Mouse (Mus musculus) lung, postnatal 10 days (tissue): ENCODE measurements at regions not wholly inside any gene's neighbourhood (a gene's known extent, or its start where the extent isn't known, plus 50 kb on each side); places are given as distances from the start of the nearest gene placed in this dataset.

Experiments
- DNase-seq: peaks from one replicate; pipeline ENCODE4 v3.0.0; 2021

DNA sequence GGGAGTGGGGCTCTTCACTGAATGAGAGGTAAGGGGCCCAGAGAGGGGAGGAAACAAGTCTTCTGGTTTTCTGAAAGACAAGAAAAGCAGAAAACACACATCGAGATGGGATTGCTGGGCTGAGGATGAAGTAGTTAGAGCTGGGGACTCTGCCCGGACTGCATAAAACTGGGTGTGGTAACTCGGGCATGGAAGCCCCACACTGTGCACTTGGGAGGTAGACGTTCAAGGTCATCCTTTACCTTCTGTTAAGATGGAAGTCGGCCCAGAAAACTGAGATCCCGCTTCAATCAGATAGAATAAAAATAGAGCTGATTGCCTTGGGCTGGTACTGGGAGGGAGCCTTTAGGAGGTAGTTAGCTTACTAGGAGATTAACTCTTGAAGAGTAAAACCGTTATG lies 107.2 kb downstream of the Rassf10 start:
- DNase-seq, result no peak

DNA sequence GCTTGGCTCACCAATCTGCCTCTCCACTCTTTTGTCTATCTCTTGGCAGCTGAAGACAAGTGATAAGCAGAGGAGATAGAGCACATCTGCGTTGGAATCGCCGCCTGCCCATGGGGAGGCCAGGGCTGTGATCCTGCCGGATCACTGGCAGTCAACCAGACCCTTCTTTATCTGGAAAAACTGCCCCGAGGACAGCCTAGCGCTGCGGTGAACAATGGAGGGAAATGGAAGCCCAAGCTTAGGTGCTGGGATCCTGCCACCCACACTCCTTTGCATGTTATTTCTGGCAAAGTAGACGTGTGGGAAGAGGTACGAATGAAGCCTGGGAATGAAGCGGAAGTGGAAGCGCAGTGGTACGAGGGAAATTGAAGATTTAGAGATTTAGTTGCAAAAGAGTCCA lies 112.8 kb downstream of the Rassf10 start:
- no peak for DNase-seq

DNA sequence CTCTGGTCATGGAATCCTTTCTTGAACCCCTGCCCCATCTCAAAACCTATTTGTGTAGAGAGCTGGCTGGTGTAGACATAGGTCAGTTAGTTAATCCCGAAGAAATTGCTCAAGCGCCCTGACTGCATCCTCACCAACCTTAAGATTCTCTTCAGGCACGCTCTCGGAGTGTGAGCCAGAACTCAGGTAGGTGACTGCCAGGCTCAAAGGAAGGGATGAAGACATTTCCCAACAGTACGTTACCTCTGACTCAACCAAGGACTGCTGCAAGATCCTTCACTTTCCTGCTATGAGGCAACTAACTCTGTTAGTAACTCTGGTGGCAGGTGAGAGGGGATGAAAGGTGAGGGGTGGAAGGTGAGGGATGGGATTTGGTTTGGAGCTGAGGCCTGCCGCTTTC lies 114.5 kb downstream of the Rassf10 start:
- DNase-seq, result no peak

DNA sequence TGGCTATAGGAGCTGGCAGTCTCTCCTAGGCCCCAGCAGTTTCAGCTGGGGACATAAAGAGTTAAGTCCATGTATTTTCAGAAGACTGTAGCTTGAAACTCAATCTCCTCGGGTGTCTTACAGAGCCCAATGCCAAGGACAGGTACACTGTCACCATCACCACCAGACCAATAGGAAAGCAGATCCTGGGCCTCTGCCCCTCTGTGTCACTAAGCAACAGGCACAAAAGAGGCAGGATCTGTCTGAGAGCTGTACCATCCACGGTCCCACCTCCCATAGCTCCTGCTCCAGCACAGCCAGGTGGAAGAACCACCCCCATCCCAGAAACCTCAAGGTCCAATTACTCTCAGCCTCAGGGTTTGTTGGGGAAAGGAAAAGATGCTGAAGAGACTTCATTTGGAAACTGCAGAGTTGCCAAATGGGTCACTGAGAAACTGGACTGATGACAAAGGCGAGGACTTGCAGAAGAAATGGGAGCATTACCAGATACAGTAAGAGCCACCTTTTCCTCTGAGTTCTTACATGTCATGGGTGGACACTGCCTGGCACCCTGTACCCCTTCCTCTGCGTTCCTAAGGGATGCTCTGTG lies 115.7 kb downstream of the Rassf10 start:
- no peak for DNase-seq

DNA sequence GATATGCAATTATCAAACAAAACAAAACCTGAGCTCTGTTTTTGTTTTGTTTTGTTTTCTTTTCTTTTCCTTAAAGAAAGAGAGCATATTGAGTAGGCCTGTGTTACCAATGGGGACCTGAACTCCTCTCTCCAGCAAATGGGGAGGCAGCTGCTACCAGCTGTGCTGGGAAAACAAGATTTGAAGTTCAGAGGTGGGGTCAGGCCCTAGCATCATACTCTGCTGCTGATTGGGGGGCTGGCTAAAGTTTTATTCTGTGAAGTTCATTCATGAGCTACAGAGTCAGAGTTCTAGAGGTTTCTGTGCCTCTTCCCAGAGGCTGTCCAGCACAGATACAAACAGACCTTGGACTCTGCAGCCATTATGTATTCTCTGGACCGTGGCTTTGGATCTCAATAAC lies 117.7 kb downstream of the Rassf10 start:
- DNase-seq, result no peak

DNA sequence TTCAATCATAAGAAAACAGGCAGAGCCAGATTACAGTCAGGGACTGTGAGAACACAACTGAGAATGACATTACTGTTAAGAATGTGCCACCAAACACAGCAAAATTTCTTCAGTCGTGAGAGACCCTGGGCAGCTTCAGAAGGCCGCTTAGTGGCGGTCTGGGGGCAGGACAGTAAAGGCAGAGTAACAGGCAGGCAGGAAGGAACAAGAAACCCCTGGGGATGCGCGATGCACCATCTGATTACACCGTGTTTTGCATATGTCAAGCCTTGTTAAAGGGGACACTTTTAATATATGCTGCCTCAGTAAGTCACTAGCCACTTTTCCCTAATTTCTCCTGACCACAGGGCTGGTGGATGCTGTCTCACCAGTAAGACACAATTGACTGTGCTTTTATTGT lies 120.0 kb downstream of the Rassf10 start:
- DNase-seq, result no peak

DNA sequence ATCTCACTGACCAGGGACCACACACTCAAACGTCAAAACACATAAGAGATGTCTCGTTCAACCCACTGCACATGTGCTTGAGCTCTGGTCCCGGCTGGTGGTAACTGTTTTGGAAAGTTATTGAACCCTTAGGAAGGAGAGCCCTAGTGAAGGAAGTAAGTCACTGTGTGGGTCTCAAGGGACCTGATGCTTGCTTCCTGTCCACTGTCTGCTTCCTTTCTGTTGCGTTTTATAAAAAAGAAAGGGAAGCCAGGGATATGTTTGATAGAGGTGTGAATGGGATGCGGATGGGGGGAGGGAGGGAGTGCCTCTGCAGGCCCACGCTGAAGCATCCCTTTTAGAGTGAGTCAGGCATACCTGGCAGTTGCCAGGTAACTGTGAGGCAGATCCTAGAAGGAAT lies 121.6 kb downstream of the Rassf10 start:
- no peak for DNase-seq

DNA sequence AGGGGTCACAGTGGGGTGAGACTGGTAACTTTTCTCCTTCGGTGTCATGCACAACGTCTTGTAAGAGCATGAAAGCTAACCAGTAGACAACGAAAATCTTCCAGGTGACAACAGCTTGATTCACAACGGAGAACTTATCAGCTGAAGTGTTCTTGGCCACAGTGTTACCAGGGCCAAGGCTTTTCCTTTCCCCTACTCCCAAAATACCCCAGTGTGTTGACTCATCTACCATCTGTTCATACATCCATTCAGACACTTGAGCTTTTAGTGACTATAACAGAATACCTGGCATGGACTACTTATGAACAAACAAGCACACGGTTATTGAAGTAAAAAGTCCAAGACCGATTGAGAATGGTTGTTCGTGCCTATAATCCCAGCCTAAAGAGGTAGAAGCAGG lies 122.5 kb downstream of the Rassf10 start:
- DNase-seq, result no peak

DNA sequence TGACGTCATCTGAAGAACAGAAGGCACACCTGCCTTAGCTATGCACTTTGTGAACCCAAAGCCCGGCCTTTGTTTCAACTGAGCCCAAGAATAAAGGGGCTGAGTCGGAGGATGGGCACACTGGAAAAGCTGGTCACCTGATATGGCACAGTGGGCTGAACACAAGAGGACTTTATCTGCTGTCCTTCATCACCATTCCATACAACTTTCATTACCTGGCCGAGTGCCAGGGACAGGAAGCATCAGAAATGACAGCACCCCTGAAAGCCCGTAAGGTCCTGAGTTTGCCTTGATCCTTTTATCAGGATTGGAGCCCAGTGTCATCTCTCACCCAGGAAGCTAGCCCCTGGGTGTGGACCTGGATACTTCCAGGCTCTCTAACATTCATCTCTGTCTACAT lies 126.1 kb upstream of the Arntl start:
- DNase-seq, result no peak

DNA sequence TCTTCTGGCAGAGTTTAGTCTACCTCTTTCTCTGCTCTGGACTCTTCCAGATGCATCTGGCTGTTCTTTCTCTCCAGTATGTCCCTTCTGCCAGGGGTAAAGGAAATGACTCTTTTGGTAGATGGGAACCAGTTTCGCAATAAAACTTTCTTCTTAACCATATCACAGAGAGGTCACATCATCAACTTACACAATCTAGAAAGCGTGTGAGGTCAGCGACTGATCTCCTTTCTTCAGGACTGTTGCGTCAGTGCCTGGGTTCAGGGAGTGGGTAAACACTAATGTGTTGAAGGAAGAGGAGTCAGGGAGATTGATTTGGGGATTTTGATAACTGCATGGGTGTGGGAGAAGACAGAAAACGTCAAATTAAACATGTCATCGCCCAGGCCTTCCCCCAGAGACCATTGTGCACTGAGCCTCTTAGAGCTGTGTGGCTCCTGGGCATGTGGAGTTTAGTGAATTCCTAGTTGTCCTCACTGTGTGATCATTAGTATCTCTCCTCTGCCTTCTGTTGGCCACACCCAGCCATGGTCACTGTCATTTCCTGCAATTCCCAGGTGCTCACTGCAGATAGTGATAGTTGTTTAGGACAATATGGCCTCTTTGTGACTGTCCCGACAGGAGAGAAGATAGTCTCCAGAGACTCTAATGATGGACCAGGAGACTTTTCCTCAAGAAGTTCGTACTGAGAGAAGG lies 122.2 kb upstream of the Arntl start:
- no peak for DNase-seq

DNA sequence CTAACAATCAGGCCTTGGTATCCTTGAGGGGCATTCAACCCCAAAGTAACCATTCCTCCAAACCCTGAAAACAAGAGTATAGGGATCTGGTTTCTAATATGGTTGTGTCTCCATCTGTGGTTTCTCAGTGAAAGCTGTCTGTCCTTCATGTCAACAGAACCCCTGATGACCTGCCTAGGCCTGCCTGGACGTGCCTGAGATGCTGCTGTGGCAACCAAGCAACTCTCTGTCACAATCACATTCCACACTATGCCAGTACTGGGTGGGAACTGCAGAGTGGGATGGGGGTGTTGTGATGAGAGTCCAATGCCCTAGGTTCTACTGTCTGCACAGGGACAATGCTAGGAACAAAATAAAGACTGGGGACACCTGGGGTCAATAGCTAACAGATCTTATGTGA lies 121.1 kb upstream of the Arntl start:
- DNase-seq, result no peak

DNA sequence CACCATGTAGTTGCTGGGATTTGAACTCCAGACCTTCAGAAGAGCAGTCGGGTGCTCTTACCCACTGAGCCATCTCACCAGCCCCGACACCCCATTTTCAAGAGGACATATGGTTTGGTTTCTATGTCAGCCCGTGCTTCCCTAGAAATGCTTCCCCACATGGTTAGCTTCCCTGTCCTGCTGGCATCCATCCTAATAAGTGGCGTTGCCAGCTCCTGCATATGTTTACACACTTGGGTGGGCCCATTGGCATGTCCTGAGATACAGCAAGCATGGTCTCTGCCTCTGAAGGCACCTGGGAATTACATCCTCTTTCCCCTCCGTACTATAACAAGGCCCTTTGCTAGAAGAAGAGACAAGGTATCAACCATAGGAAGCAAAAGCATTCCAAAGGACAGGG lies 119.6 kb upstream of the Arntl start:
- DNase-seq, result peak; percentile 16

DNA sequence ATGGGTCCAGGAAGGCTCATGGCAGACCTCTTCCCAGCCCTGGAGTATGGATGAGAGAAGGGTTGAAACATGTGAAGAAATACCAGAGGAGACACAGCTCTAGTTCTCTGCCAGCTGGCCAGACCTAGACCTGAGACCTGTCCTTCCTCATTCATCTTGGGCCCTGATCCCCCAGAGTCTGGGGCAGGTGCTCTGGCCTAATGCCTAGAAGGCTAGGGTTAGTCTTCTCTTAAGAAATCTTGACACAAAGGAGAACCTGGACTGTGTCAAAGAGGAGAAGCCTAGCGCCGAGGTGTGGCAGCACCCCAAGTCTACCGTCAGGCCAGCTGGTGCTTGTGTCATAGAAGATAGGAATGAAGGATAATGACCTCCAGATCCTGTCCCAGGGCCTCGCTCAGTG lies 118.2 kb upstream of the Arntl start:
- no peak for DNase-seq

DNA sequence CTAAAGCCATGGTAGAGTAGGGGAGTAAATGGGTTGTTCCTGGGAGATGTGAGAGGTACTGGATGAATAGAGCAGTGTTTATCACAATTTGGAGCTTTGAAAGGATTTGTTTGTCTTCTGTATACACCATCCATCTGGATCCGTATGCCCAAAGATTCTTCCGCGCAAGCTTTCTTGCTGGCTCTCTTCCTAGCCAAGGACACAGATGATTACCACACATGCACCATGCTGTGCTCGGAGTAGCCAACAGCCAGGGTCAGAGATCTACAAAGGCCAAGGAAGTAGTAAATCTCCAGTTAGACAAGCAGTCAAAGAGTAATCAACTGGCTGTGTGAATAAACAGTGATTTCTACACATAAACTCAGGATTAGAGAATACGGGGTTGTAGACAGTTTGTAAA lies 113.3 kb upstream of the Arntl start:
- DNase-seq, result peak; percentile 35

DNA sequence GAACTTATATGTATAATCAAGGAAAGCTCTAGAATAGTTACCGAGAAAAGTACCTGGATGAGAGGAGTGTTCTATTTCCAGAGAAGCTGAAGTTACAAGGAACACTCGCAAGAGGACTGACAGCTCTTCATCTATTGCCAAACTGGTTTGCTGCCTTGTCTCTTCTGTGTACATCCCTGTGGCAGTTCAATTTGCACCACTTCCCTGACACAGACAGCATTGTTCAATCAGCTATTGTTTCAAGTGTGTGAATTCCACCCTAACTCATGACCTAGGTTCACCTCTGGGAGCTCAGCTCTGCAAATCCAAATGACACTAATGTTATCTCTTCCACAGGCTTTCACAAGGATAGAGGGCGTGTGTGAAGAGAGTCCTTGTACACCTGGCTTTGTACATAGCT lies 112.2 kb upstream of the Arntl start:
- DNase-seq, result no peak

DNA sequence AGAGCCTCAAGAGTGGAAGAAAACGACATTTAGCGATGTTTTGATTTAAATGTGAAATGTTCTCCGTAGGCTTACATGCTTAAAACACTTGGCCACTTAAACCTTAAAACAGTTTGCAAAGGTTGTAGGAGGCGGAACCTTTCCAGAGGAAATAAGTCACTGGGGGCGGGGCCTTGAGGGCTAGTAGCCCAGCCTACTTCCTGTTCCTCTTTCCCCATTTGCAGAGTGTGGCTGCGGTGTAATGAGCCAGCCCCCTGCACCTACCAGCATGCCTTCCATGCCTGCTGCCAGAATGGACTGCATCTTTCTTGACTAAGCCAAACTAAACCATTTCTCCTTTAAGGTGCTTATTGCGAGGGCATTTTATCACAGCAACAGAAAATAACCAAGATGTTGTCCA lies 103.0 kb upstream of the Arntl start:
- DNase-seq, result no peak

DNA sequence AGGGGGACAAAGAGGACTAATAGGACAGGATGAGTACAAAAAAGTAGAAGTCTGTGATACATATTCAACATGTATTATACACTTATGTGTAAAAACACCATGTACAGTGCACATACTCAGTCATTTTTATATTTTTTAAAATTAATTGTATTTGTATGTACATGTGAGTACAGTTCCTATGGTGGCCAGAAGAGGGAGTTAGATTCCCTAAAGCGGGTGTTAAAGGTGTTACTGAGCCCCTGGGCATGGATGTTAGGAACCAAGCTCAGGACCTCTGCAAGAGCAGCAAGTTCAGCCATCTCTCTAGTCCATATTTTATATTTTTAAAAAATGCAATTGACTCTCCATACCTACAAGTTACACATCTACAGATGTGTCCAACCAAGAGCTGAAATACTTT lies 101.9 kb upstream of the Arntl start:
- no peak for DNase-seq

DNA sequence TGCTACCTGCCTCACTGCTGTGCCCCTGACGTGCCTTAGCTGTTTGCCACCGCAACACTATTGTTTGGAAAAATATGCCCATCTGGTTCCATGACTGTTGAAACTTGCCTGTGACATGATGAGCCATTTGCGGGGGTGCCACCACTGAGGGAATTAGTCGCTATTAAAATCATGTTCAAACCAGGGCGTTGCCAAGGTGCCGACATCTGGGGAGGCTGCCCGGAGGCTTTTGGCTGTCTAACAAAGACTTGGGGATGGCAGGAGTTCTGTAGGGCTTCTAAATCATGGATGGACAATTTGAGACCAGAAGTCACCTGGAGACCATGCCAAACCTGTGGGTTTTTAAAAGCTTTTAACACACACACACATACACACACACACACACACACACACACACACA lies 100.5 kb upstream of the Arntl start:
- DNase-seq, result no peak

DNA sequence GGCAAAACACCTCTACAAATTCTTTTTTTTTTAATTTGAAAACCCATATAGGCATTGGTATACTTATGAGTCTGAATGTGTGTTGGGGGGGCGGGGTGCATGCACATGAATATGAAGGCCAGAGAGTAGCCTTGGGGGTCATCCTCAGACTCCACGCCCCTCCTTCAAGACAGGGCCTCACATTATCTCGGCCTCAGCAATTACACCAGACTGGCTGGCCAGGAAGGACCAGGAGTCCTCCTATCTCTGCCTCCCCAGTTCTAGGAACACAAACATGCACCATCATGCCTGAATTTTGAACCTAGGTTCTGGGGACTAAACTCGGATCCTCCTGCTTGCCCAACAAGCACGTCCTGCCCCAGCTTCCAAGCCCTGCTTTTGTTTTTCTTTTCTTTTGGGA lies 99.3 kb upstream of the Arntl start:
- no peak for DNase-seq

DNA sequence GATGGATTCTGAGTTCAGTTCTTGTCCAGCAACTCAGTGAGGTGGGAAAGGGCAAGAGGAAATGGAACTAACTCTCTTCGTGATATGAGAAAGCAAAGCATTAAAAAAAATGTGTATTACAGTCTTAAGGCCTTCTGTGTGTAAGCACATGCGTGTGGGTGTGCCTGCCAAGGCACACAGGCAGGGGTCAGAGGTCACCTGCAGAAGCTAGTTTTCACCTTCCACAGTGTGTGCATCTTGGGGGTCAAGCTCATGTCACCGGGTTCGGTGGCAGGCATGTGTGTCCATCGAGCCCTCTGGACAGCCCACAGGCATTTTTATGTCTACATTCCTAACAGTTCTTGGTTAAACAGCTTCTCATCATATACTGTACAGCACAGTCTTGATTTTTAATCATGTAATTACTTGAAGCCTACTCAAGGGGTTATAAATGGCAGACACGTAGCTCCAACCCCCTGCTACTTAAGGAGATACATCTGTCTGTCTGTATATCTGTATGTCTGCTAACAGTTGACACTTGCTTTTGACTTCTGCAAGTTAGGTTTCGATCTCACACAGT lies 98.7 kb upstream of the Arntl start:
- DNase-seq, result no peak

DNA sequence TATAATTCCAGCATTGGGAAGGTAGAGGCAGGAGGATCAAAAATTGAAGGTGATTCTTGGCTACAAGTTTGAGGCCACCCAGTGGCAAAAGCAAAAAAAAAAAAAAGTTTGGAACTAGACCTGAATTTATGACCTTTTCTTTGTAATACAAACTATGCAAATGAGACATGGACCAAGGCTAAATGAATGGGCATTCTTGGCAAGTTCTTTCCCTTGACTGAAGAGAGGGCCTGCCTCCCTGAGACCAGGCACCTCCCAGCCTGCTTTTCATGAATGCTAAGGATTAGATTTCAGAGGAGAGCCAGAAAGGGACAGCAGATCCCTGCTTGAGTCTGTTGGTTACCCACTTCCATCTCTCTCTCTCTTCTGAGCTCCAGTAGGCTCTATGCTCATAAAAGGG lies 97.8 kb upstream of the Arntl start:
- DNase-seq, result no peak

DNA sequence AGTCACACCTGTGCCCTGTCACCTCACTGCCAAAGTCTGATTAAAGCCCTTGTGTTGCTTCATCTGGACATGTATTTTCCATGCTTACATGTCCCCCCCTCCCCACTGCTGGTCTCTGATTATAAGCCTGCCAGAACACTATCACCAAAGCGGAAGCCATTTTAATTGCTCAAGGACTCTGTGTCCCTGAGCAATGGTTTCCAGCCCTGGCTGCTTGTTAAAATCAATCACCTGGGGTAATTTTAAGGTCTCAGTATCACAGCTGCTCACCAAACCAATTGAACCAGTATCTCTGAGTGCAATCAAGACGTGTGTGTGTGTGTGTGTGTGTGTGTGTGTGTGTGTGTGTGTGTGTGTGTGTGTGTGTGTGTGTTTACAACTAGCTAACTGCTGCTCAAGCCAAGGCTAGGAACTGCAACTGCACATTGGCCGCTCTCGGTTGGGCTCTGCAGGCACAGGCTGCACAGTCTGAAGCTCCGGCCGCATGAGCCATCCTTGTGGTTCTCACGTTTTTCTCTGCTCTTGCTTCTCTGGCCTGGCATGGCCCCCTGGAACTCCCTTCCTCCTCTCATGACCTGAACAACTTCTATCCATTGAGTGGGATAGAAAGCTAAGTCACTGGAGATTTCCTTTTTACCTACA lies 96.3 kb upstream of the Arntl start:
- no peak for DNase-seq

DNA sequence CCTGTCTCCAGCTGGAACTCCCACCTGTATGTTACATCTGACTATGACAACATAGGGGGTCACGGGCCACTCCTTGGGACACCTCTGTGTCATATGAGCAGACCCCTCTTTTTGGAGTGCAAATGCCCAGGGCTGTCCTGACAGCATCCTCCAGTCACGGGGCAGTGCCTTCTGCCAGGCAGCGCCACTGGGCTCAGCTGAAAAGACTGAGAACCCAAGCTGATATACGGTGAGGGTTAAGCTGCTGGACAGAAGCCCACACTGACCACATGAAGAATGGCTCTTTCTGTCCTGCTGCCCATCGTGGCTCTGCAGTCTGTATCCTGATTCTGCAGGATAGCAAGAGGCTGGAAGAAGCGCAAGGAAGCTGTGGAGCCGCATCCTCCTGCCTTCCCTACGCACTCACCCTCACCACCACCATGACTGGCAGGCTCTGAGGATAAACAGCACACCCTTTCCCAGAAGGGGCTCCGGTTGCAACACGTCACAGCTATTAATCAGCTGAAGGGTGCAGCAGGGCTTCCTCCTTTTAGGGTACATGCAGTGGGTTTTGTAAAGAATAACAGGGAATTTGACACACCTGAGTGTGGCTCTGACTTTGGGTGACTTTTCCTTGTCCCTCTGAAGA lies 93.9 kb upstream of the Arntl start:
- DNase-seq, result no peak

DNA sequence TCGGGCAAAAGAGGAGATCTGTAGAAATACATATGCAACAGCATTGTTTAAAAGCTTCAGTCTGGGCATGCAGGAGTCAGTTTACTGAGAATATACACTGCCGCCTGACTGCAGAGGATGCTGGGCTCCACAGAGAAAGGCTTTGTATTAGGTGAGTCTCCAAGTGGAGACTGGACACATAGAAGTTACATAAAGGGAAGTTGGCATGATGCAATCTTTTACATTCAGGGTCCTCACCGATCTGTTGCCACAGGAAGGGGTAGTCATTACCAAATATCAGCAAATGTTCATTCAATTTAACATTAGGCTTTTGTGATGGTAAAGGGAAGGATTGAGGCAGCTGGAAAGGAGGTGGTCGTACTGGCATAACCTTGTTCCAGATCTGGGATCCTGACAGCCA lies 89.7 kb upstream of the Arntl start:
- DNase-seq, result no peak
